Mouse (Mus musculus) cerebellum, adult 8-10 months (tissue): ENCODE measurements at regions not wholly inside any gene's neighbourhood (a gene's known extent, or its start where the extent isn't known, plus 50 kb on each side); places are given as distances from the start of the nearest gene placed in this dataset.
"Not testable (repeated sequence)": the region's sequence is repeated elsewhere in the genome, so short reads cannot be mapped to it uniquely, and the experiment has no call there.

Experiments
- DNase-seq: peaks from one replicate; pipeline ENCODE4 v3.0.0; 2022

DNA sequence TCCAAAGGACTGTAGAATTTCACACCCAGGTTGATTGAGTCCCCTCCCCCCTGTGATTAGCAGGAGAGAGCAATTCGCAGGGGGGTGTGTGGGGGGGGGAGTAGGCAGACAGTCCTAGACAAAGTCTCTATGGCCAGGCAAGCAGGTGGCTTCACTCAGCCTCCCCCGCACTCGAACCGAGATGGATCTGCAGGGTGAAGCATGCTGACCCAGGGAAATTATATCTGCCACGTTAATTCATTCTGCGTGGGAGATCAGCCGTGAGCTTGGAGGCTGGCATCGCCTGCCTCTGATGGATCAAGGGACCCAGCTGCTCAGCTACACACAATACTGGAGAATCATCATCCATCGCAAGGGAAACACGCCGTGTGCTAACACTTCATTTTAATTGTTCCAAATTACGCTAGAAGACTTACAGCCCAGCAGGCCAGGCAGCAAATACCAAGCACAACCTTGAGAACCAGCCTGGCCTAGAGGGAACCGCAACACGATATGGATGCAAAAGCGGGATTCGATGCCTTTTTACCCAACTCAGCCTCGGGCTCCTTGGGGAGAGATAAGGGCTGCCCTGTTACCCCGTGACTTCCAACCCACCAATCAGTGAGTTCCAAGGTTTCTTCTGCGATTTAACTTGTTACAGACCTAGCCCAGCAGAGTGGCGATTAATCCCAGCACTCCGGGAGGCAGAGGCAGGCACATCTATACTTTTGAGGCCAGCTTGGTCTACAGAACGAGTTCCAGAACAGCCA lies 137.7 kb upstream of the Top1 start:
- DNase-seq: no peak

- no peak for DNase-seq
Observed at GRCm38 (mm10) chr2:160510159-160510558, 135.5 kb upstream of the Top1 start.

DNA sequence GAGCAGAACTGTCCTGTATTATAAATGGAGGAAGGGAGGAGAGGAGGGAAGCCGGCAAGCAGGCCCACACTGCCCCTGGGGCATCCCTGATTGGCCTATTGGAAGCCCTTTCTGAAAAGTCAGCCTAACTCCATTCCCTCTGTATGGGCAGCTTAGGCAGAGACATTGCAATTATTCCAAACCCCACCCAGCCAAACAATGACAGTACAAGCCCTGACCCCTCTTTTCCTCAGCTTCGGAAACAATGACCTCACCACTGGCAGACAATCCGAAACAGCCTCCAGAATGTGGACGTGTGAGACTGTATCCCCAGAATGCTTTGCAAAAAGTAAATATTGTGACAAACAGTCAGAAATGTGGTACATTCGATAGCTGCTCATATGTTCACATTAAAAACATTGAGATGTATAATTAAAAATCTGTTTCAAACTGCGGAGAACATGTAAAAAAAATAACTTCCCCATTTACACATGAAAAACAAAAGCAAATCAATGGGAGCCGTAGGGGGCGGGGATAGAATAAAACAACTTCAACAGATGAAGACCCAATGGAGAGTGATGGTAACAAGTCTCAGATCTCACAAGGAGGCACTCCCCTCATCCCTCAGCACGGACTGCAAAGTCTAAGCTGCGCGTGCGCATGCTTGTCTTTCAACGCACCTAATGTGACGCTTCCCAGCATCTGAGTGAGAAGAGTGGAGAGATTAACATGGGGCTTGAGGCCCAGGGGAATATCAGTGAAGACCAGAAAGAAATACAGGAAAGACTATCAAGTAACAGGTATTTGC lies 134.9 kb upstream of the Top1 start:
- DNase-seq: no peak

DNA sequence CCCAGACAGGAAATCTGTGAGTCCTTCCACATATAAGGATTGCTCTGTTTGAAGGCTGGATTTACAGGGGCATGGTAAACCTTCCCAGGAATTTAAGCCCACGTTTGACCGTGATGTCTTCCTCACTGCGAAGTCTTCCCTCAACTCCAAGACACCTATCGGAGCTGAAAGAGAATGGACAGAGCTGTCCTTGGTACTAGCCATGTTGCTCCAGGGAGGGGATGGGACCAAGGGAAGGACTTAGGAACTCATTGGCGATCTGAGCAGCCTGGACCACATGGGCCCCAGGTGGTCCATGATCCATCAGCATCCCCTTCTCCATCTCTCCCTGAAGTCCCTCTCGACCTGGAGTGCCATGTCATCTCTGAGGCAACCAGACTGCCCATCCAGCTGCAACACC lies 130.1 kb upstream of the Top1 start:
- no peak for DNase-seq

- no peak for DNase-seq
Observed at GRCm38 (mm10) chr2:160516526-160516925, 129.2 kb upstream of the Top1 start.

DNA sequence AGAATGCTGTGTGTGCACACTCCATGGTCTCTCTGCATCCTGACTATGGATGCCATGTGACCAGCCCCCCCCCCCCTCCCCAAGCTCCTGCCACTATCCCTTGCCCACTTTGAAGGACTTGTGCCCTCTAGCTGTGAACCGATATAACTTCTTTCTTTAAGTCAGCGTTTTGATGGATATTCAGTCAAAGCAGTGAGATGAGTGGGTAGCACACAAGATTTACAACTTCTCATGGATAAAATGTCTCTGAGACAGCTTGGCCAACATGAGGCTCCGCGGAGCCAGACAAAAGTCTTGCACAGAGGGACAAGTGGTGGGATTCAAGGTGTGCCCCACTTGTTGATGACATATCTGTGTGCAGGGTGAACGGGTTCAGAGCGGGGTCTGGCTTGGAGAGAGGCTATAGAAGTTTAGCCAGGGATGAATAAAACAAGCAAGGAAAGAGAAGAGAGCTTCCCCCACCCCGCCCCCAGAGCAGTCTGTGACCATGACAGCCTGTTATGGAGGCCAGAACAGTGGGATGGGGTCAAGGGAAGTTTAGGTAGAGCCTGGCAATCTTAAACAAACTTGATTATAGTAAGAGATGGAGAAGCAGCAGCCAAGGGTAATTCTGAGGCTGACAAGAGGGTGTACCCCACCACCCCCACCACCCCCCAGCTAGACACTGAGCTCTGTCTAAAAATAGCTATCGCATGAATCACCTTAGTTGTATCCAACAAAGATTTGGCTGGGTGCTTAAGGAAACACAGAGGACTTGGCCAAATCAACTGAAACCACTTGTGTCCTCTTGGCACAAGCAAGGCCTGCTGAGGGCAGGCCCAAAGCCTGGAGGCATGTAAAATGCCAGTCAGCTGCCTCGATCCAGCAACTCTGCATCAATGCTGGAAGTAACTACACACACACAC lies 120.1 kb upstream of the Top1 start:
- no peak for DNase-seq

- no peak for DNase-seq
Observed at GRCm38 (mm10) chr2:160526377-160527125, 119.1 kb upstream of the Top1 start.

DNA sequence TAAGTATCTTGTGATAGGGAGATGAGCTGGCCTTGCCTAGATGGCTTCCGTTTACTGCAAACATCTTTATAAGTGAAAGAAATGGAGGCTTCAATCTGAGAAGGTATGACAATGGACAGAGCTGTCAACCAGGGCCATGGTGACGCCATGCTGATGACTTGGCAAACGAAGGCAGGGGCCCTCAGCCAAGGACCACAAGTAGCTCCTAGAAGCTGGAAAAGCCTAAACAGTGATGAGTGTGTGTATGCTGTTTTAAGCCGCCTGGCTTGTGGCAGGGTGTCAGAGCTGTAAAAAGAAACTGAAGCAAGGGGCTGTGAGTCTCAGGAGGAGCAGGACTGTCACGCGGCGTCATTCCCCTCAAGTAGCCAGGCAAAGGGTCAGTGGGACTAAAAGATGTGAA lies 116.4 kb upstream of the Top1 start:
- no peak for DNase-seq

DNA sequence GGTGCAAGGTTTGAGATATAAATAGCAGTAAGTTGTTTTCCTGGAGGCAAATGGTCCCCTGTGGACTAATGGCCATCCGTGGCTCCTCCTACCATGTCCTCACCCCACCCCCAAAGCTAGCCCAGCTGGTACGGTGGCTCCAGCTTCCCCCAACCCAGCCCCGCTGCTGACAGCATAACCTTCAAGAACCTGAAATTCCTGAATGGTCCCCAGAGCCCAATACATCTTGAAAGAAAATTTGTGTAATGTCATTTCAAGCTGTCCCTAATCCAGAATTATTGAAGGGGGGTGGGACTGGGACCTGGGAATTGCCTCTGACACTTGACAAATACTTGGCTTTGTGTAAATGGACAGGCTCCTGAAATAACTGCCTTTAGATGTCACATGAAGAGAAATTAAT lies 115.3 kb upstream of the Top1 start:
- no peak for DNase-seq

DNA sequence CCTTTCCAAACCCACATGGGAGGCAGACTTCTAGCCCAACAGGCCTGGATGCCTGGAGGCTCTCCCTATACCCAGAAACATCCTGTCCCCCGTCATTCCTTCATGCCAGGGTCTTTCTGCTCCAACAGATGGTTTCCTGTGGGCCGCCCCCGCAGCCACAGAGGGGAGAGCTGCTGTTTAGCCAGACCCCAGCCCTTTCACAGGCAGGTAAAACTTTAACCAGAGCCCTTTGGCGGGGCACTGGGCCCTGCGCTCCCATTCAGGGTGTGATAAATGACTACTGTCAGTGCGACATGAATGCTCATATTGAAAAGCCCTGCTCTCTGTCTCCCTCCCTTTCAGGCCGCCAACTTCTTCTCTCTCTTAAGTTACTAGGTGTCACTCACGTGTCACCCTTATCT lies 108.4 kb upstream of the Top1 start:
- no peak for DNase-seq

- DNase-seq: no peak
Observed at GRCm38 (mm10) chr2:160545527-160545926, 100.2 kb upstream of the Top1 start.

DNA sequence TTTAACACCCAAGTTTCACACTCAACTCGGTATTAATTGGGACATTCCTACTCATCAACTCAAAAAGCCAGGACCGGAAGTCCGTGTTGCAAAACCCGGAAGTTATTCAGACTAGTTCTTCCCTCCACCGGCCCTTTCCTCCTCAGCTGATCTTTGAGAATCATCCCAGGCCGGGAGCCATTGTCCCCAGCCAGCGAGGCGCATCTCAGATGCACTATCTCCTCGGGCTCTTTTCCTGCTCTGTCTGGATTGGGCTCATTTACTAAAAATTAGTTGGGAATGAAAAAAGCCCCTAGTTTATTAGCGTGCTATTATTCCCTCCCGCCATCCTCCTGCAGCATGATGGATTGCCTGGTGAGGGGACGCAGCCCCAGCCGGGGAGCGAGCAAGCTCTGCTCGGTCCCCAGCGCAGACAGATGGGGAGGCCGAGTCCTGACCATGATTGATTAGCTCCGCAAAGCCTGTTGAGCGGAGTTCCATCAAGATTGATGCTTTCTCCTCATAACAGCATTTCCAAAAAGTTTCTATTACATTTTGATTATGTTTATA lies 93.5 kb upstream of the Top1 start:
- DNase-seq: no peak

DNA sequence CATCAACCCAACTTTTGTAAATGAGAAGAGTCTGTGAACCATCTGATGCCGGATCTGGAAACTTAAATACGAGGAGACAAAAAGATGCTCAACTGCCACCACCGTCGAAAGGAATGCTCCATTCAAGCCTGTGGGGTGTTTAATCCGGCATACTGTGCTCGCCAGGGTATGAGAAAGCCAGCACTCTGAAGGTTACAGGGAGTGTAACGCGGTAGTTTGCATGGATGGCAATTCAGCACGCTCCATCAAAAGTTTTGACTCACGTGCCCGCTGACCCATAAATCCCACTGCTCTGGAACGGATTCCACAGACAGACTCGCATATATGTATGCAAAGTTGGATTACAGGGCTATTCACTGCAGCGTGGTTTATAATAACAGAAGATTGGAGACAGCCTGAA lies 84.0 kb upstream of the Top1 start:
- no peak for DNase-seq

- no peak for DNase-seq
Observed at GRCm38 (mm10) chr2:160567813-160568212, 77.9 kb upstream of the Top1 start.

GRCm38 (mm10) chr2:160569496-160569895 lies 76.2 kb upstream of the Top1 start:
- DNase-seq: no peak

DNA sequence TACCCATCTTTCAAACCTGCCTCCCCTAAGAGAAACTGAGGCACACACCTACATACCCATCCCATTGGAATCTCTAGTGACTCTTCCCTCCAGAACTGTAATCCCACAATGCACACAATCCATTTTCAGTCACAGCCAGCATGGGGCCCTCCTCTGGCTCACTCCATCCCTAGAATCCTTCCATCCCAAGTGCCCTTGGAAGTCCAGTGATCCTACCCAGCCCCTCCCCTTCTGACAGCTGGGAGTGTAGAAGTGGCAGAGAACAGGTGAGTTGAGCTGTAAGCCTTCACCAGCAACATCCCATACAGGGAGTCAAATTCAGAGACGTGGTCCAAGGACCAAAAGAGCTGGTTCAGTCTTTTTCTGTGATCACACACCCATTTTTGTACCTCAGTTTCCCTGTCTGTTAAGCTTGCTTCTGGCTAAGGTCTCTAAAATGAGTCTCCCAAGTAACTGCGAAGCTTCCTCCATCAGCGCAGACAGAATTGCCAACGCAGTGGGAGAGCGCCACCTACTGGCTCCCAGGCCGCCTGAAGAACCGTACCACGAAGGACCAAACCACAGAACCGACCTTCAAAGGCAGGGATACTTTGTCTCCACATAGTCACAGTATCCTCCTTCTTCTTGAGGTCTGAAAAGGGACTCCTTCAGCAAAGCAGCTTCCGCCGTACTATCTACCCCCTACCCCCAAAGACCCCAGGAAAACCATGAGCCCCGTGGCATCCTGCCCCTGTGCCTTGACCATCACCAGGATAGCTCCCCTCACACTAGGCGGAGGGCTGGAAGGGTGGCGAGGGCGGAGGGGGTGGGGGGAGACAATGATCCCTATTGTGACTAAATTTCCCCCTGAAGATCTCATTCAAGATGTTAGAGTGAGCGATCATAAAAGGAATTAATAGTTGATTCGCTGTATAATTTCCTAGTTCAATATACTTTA lies 67.0 kb upstream of the Top1 start:
- peak; percentile 66 for DNase-seq

DNA sequence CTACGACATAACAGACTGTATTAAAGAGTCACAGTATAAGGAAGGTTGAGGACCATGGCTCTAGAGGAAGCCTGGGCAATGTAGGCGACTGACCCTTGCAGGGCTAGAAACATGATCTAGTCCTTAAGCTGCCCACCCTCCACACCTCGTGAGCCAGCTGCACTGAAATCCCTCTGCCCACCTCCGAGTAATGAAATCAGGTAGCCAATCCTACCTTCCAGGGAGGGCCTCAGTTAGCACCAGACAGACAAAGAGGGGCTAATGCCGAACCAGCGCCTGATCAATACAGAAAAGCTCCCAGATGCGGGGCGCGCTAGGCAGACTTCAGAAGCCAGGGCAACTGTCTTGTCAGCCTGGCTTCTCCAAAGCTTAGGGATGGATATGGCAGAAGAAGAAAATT lies 65.4 kb upstream of the Top1 start:
- DNase-seq: no peak

- DNase-seq: no peak
Observed at GRCm38 (mm10) chr2:160581029-160581428, 64.7 kb upstream of the Top1 start.

GRCm38 (mm10) chr2:160583034-160583433 lies 62.7 kb upstream of the Top1 start:
- not testable (repeated sequence) for DNase-seq

DNA sequence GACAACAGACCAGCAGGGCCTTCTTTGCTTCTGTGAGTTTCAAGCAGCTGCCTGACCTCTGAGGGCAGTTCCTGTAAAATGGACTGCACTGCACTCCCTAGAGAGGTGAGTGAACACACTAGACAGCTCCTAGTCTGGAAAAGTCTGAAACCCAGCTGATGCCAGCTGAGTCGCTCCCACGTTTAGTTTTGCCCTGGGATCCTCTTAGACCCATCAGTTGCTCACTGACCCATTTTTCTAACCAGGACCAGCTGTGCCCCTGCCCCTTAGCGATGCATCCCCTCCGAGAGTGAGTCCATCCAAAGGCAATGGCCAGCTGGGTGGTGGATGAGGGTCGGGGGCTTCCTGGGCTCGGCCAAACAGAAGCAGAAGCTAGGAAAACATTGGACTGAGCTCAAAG lies 62.2 kb upstream of the Top1 start:
- DNase-seq: no peak

DNA sequence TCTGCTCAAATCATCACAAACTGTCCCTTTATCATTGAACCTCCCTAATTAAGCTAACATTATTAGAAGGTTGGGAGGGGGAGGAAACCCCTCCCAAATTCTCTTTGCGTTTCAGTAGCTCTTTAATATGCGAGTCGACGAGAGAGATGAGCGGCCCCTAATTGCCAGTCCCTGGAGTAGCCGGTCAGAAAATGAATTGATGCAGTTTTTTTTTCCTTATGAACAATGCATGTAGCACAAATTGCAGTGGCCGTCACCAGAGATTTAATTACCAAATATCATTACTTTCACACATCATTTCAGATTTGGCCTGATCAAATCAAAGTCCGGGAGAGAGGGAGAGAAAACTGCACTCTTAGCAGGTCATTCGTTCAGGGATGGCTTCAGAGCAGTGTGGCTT lies 61.1 kb upstream of the Top1 start:
- no peak for DNase-seq
